ENCODE assay signal across 17 mouse cellular contexts in genomic region chr19:44553286-44553685, GRCm38 (mm10). TPM values are rescaled to one million over a fixed set of nuclear protein-coding genes. Genes with fewer than 3 reads are reported as not detected.
DNase-seq lines count a peak whose midpoint lies in the region; ATAC-seq and TF ChIP-seq lines count a peak whose summit lies in the region.
"Had no signal": no experiment of that assay in that cellular context is flagged by ENCODE, and none has a peak within 500 bp of the region (broad histone marks: within the 10 kb centered on the region; RNA-seq: fewer than 3 reads in every experiment).

No protein-coding gene starts in this region.

- H3K27me3 ChIP-seq in heart, embryonic 14.5 days (ENCODE audit: control insufficient read depth, insufficient read depth, low read length) = no peaks in the 10 kb centered on the region
- peaks cover 6% of the 10 kb centered on the region for H3K27me3 ChIP-seq in midbrain, embryonic 10.5 days (ENCODE audit: low read depth, poor library complexity, severe bottlenecking)
- no peaks in the 10 kb centered on the region for H3K27me3 ChIP-seq in midbrain, embryonic 16.5 days (ENCODE audit: control insufficient read depth, insufficient read depth, low read depth, low read length)
- no peaks in the 10 kb centered on the region for H3K27me3 ChIP-seq in kidney, postnatal 0 days (ENCODE audit: insufficient read depth, low read length)
- H3K27me3 ChIP-seq: heart, embryonic 12.5 days; stomach, embryonic 15.5 days had no signal

- no peak for TF ChIP-seq CTCF in kidney, postnatal 0 days (IDR thresholded peaks at IDR 0.05; ENCODE audit: low read depth)

- 89% methylated on average over 4 of the region's 4 CpGs for WGBS in heart, embryonic 14.5 days
- 97% methylated on average over 4 of the region's 4 CpGs for WGBS in midbrain, embryonic 10.5 days
- 94% methylated on average over 4 of the region's 4 CpGs for WGBS in midbrain, embryonic 16.5 days
- 71% methylated on average over 4 of the region's 4 CpGs for WGBS in kidney, postnatal 0 days

- no peaks in the 10 kb centered on the region for H3K9me3 ChIP-seq in heart, embryonic 14.5 days (ENCODE audit: control insufficient read depth, low read length)
- no peaks in the 10 kb centered on the region for H3K9me3 ChIP-seq in midbrain, embryonic 10.5 days (replicated peaks)
- no peaks in the 10 kb centered on the region for H3K9me3 ChIP-seq in midbrain, embryonic 16.5 days (replicated peaks; ENCODE audit: control insufficient read depth, low read length, poor library complexity, severe bottlenecking)
- no peaks in the 10 kb centered on the region for H3K9me3 ChIP-seq in kidney, postnatal 0 days (replicated peaks; ENCODE audit: low read length)
- H3K9me3 ChIP-seq: heart, embryonic 12.5 days; stomach, embryonic 15.5 days had no signal

- H3K27ac ChIP-seq in heart, embryonic 14.5 days (replicated peaks in 1 of 2; ENCODE audit: control insufficient read depth in 1 of 2, insufficient read depth in 1 of 2, low read depth in 2 of 2, low read length in 2 of 2) = no peak overlapping the region
- H3K27ac ChIP-seq in midbrain, embryonic 10.5 days (replicated peaks) = no peak overlapping the region
- no peak overlapping the region for H3K27ac ChIP-seq in midbrain, embryonic 16.5 days (ENCODE audit: low read length)
- no peak overlapping the region for H3K27ac ChIP-seq in kidney, postnatal 0 days
- H3K27ac ChIP-seq: liver, embryonic 14.5 days; stomach, embryonic 15.5 days had no signal

- H3K4me1 ChIP-seq in heart, embryonic 14.5 days (ENCODE audit: control insufficient read depth in 2 of 2, insufficient read depth in 2 of 2, low read length in 2 of 2) = peaks cover 0 to 10% of the 10 kb centered on the region in 2 experiments; a peak in 2 of 4 replicates
- H3K4me1 ChIP-seq in midbrain, embryonic 10.5 days = peaks cover 20% of the 10 kb centered on the region
- peaks cover 16% of the 10 kb centered on the region for H3K4me1 ChIP-seq in midbrain, embryonic 16.5 days (ENCODE audit: control insufficient read depth, insufficient read depth, low read length)
- no peaks in the 10 kb centered on the region; the same call in 1 of the 2 replicates for H3K4me1 ChIP-seq in kidney, postnatal 0 days (replicated peaks; ENCODE audit: insufficient read depth, low read length)

- peak overlapping the region in 1 of 2 experiments; percentile 86; a peak in 1 of 4 replicates for H3K4me3 ChIP-seq in heart, embryonic 14.5 days (ENCODE audit: control insufficient read depth in 1 of 2, insufficient read depth in 1 of 2, low read depth in 1 of 2, low read length in 2 of 2)
- H3K4me3 ChIP-seq in midbrain, embryonic 10.5 days = 0 out of 2 replicates have a peak overlapping the region, but pooled peaks have one; percentile 8
- H3K4me3 ChIP-seq in midbrain, embryonic 16.5 days (ENCODE audit: low read depth, low read length) = no peak overlapping the region
- H3K4me3 ChIP-seq in kidney, postnatal 0 days (replicated peaks; ENCODE audit: low read depth, low read length) = no peak overlapping the region
- H3K4me3 ChIP-seq: stomach, embryonic 15.5 days had no signal

- no peak for ATAC-seq in heart, embryonic 14.5 days (ENCODE audit: insufficient number of reproducible peaks, insufficient read depth, low FRiP score, low read depth)
- no peak for ATAC-seq in midbrain, embryonic 16.5 days
- ATAC-seq in kidney, postnatal 0 days (replicated peaks; ENCODE audit: low FRiP score, low read depth) = 0 out of 2 replicates have a peak, but pooled peaks have one; percentile 70

- DNase-seq in heart, adult 18-20 months = no peak
- DNase-seq in midbrain, embryonic 10.5 days (ENCODE audit: low spot score) = no peak
- DNase-seq in kidney, postnatal 0 days (ENCODE audit: low spot score) = peak; percentile 19
- DNase-seq in layer of hippocampus, postnatal 14 days (ENCODE audit: low spot score in 2 of 2) = no peak
- no peak for DNase-seq in layer of hippocampus, adult 18-20 months (ENCODE audit: low spot score in 2 of 2)
- DNase-seq: cerebellum, adult 11-12 months; lung, postnatal 14 days; thymus, postnatal 14 days had no signal

- H3K4me2 ChIP-seq in heart, embryonic 14.5 days (ENCODE audit: low read length) = peak overlapping the region; percentile 74
- H3K4me2 ChIP-seq in midbrain, embryonic 16.5 days (ENCODE audit: low read length) = no peak overlapping the region
- peak overlapping the region; percentile 84; the same call in 1 of the 2 replicates for H3K4me2 ChIP-seq in kidney, postnatal 0 days (ENCODE audit: low read length)

- H3K9ac ChIP-seq in heart, embryonic 14.5 days (ENCODE audit: low read length) = no peak overlapping the region
- no peak overlapping the region for H3K9ac ChIP-seq in midbrain, embryonic 16.5 days (ENCODE audit: low read depth, low read length)
- no peak overlapping the region for H3K9ac ChIP-seq in kidney, postnatal 0 days (ENCODE audit: low read depth, low read length)
- H3K9ac ChIP-seq: heart, embryonic 12.5 days; stomach, embryonic 15.5 days had no signal

- peaks cover 55% of the 10 kb centered on the region for H3K36me3 ChIP-seq in heart, embryonic 14.5 days (ENCODE audit: control insufficient read depth, insufficient read depth, low read length)
- peaks cover 53% of the 10 kb centered on the region for H3K36me3 ChIP-seq in midbrain, embryonic 10.5 days
- peaks cover 29% of the 10 kb centered on the region for H3K36me3 ChIP-seq in midbrain, embryonic 16.5 days (ENCODE audit: control insufficient read depth, insufficient read depth, low read length)
- H3K36me3 ChIP-seq in kidney, postnatal 0 days (ENCODE audit: insufficient read depth, low read length) = peaks cover 34% of the 10 kb centered on the region

RNA-seq across cellular contexts. Expression of gene Gm20538, which starts 0.7 kb away (rescaled TPM):
- polyA plus RNA-seq in heart, embryonic 14.5 days (2014; fragmentation: Nextera tagmentation; extraction: Ambion mirVana) = not detected in 2 replicates
- total RNA-seq in heart, adult 18-20 months (2021) = not detected
- polyA plus RNA-seq in midbrain, embryonic 10.5 days (2016; fragmentation: Nextera tagmentation; extraction: Ambion mirVana) = not detected in 2 replicates
- not detected in 2 replicates for polyA plus RNA-seq in midbrain, embryonic 16.5 days (2015; fragmentation: Nextera tagmentation; extraction: Ambion mirVana)
- polyA plus RNA-seq in kidney, postnatal 0 days (2015; fragmentation: Nextera tagmentation; extraction: Ambion mirVana) = 1.2 TPM in 1 of 2 replicates, not detected in the other
- total RNA-seq in layer of hippocampus, postnatal 14 days (2021) = not detected
- not detected for total RNA-seq in layer of hippocampus, adult 18-20 months (2021)
- total RNA-seq: gastrocnemius, adult 18-20 months; left cerebral cortex, postnatal 36 days; MEL had no signal
- polyA plus RNA-seq: C2C12; heart, embryonic 12.5 days; liver, embryonic 14.5 days; stomach, embryonic 15.5 days had no signal

RNA-seq across cellular contexts. Expression of gene Ndufb8, which starts 2.0 kb away (rescaled TPM):
- polyA plus RNA-seq in heart, embryonic 14.5 days (2014; fragmentation: Nextera tagmentation; extraction: Ambion mirVana) = 1,268 TPM in 2 replicates
- 1,000 to 10,000 TPM; 1,929 to 2,019 TPM for total RNA-seq in heart, adult 18-20 months (2021)
- 610 and 632 TPM in 2 replicates for polyA plus RNA-seq in midbrain, embryonic 10.5 days (2016; fragmentation: Nextera tagmentation; extraction: Ambion mirVana)
- 570 and 615 TPM in 2 replicates for polyA plus RNA-seq in midbrain, embryonic 16.5 days (2015; fragmentation: Nextera tagmentation; extraction: Ambion mirVana)
- polyA plus RNA-seq in kidney, postnatal 0 days (2015; fragmentation: Nextera tagmentation; extraction: Ambion mirVana) = 963 and 1,015 TPM in 2 replicates
- total RNA-seq in layer of hippocampus, postnatal 14 days (2021) = 100 to 1,000 TPM; 428 to 432 TPM
- total RNA-seq in layer of hippocampus, adult 18-20 months (2021) = 100 to 1,000 TPM; 379 to 385 TPM

RNA-seq across cellular contexts. Expression of gene Sec31b, which starts 7.6 kb away (rescaled TPM):
- 1.1 and 1.6 TPM in 2 replicates for polyA plus RNA-seq in heart, embryonic 14.5 days (2014; fragmentation: Nextera tagmentation; extraction: Ambion mirVana)
- total RNA-seq in heart, adult 18-20 months (2021) = 10 to 100 TPM in 1 of 2 experiments, 1 to 10 TPM in 1; 9.4 to 10.2 TPM
- 0.58 and 0.91 TPM in 2 replicates for polyA plus RNA-seq in midbrain, embryonic 10.5 days (2016; fragmentation: Nextera tagmentation; extraction: Ambion mirVana)
- 0.15 and 0.32 TPM in 2 replicates for polyA plus RNA-seq in midbrain, embryonic 16.5 days (2015; fragmentation: Nextera tagmentation; extraction: Ambion mirVana)
- polyA plus RNA-seq in kidney, postnatal 0 days (2015; fragmentation: Nextera tagmentation; extraction: Ambion mirVana) = 1.0 and 1.2 TPM in 2 replicates
- total RNA-seq in layer of hippocampus, postnatal 14 days (2021) = under 1 TPM; 0.14 to 0.24 TPM
- under 1 TPM; 0.27 to 0.28 TPM for total RNA-seq in layer of hippocampus, adult 18-20 months (2021)

RNA-seq across cellular contexts. Expression of gene Hif1an, which starts 9.4 kb away (rescaled TPM):
- polyA plus RNA-seq in heart, embryonic 14.5 days (2014; fragmentation: Nextera tagmentation; extraction: Ambion mirVana) = 21.0 and 21.9 TPM in 2 replicates
- 10 to 100 TPM; 57.1 to 58.1 TPM for total RNA-seq in heart, adult 18-20 months (2021)
- 42.1 and 47.9 TPM in 2 replicates for polyA plus RNA-seq in midbrain, embryonic 10.5 days (2016; fragmentation: Nextera tagmentation; extraction: Ambion mirVana)
- 25.2 and 28.6 TPM in 2 replicates for polyA plus RNA-seq in midbrain, embryonic 16.5 days (2015; fragmentation: Nextera tagmentation; extraction: Ambion mirVana)
- 16.4 and 18.0 TPM in 2 replicates for polyA plus RNA-seq in kidney, postnatal 0 days (2015; fragmentation: Nextera tagmentation; extraction: Ambion mirVana)
- 10 to 100 TPM; 30.5 to 31.2 TPM for total RNA-seq in layer of hippocampus, postnatal 14 days (2021)
- total RNA-seq in layer of hippocampus, adult 18-20 months (2021) = 10 to 100 TPM; 30.3 to 34.3 TPM
